In genomic region chr5:67222440-67223390, GRCm38 (mm10) we compare ENCODE assay signal across 8 mouse cellular contexts. TPM values are rescaled to one million over a fixed set of nuclear protein-coding genes. Genes with fewer than 3 reads are reported as not detected.
DNase-seq lines count a peak whose midpoint lies in the region; ATAC-seq and TF ChIP-seq lines count a peak whose summit lies in the region.

No protein-coding gene starts in this region.

- DNase-seq in ZHBTc4 (ENCODE audit: low read depth, low spot score), result peak; percentile 66
- peak; percentile 54 for DNase-seq in forebrain, postnatal 0 days
- DNase-seq in limb, embryonic 10.5 days (ENCODE audit: low spot score), result peak; percentile 76
- DNase-seq in stomach, postnatal 0 days (ENCODE audit: low spot score), result no peak
- no peak for DNase-seq in cerebellum, postnatal 14 days
- DNase-seq in left cerebral cortex, postnatal 10 days (ENCODE audit: extremely low spot score in 1 of 2, low spot score in 2 of 2), result no peak

- H3K4me2 ChIP-seq in forebrain, postnatal 0 days (ENCODE audit: low read depth), result peak overlapping the region; percentile 37
- H3K4me2 ChIP-seq in stomach, postnatal 0 days (replicated peaks; ENCODE audit: low read depth), result peak overlapping the region; percentile 42

- no peaks in the 10 kb centered on the region for H3K36me3 ChIP-seq in E14TG2a.4 (ENCODE audit: insufficient read depth, low read length)
- no peaks in the 10 kb centered on the region for H3K36me3 ChIP-seq in forebrain, postnatal 0 days (ENCODE audit: insufficient read depth)
- H3K36me3 ChIP-seq in limb, embryonic 10.5 days, result no peaks in the 10 kb centered on the region
- no peaks in the 10 kb centered on the region for H3K36me3 ChIP-seq in stomach, postnatal 0 days (ENCODE audit: control insufficient read depth, insufficient read depth, low read length)

- H3K27ac ChIP-seq in forebrain, postnatal 0 days (ENCODE audit: low read depth, low read length), result no peak overlapping the region
- H3K27ac ChIP-seq in limb, embryonic 10.5 days, result no peak overlapping the region
- no peak overlapping the region for H3K27ac ChIP-seq in stomach, postnatal 0 days (replicated peaks)

- H3K9ac ChIP-seq in forebrain, postnatal 0 days, result no peak overlapping the region
- no peak overlapping the region for H3K9ac ChIP-seq in stomach, postnatal 0 days (ENCODE audit: low read length)

- H3K9me3 ChIP-seq in E14TG2a.4 (ENCODE audit: low read length), result no peaks in the 10 kb centered on the region
- 0 out of 2 replicates have a peak, but pooled peaks cover 4% of the 10 kb centered on the region for H3K9me3 ChIP-seq in forebrain, postnatal 0 days (ENCODE audit: low read length)
- H3K9me3 ChIP-seq in limb, embryonic 10.5 days (replicated peaks), result 0 out of 2 replicates have a peak, but pooled peaks cover 3% of the 10 kb centered on the region
- no peaks in the 10 kb centered on the region for H3K9me3 ChIP-seq in stomach, postnatal 0 days (ENCODE audit: control insufficient read depth, low read length)

- TF ChIP-seq CTCF in E14TG2a.4 (conservative IDR thresholded peaks at IDR 0.05; ENCODE audit: low read length), result no peak
- TF ChIP-seq CTCF in forebrain, postnatal 0 days (IDR thresholded peaks at IDR 0.05; ENCODE audit: low read depth), result no peak
- TF ChIP-seq CTCF in stomach, postnatal 0 days (IDR thresholded peaks at IDR 0.05; ENCODE audit: low read depth), result no peak

- 2% methylated on average over 44 of the region's 44 CpGs for WGBS in forebrain, postnatal 0 days
- under 1% methylated on average over 44 of the region's 44 CpGs for WGBS in limb, embryonic 10.5 days
- WGBS in stomach, postnatal 0 days, result 2% methylated on average over 44 of the region's 44 CpGs

- H3K27me3 ChIP-seq in E14TG2a.4 (ENCODE audit: insufficient read depth, low read length), result peaks cover 89% of the 10 kb centered on the region
- H3K27me3 ChIP-seq in forebrain, postnatal 0 days (ENCODE audit: insufficient read depth, low read length), result peaks cover 84% of the 10 kb centered on the region
- H3K27me3 ChIP-seq in limb, embryonic 10.5 days (ENCODE audit: low read depth, poor library complexity, severe bottlenecking), result peaks cover 100% of the 10 kb centered on the region
- H3K27me3 ChIP-seq in stomach, postnatal 0 days (ENCODE audit: control insufficient read depth, insufficient read depth, low read length), result peaks cover 13% of the 10 kb centered on the region; the same call in 1 of the 2 replicates

- peaks cover 30% of the 10 kb centered on the region for H3K4me1 ChIP-seq in E14TG2a.4 (replicated peaks; ENCODE audit: low read depth, low read length)
- no peaks in the 10 kb centered on the region for H3K4me1 ChIP-seq in forebrain, postnatal 0 days (ENCODE audit: insufficient read depth)
- H3K4me1 ChIP-seq in limb, embryonic 10.5 days, result peaks cover 18% of the 10 kb centered on the region
- no peaks in the 10 kb centered on the region for H3K4me1 ChIP-seq in stomach, postnatal 0 days (replicated peaks; ENCODE audit: control insufficient read depth, insufficient read depth)

- no peak for ATAC-seq in forebrain, postnatal 0 days
- peak; percentile 15; the same call in 1 of the 2 replicates for ATAC-seq in stomach, postnatal 0 days (ENCODE audit: low FRiP score, low TSS enrichment)
- no peak for ATAC-seq in monocyte, adult 5-6 weeks (replicated peaks; ENCODE audit: insufficient number of reproducible peaks, low FRiP score, low TSS enrichment, poor library complexity, severe bottlenecking)

- no peak for TF ChIP-seq EP300 in stomach, postnatal 0 days (optimal IDR thresholded peaks at IDR 0.05)

- intact Hi-C loops in left cerebral cortex, postnatal 10 days (cut with DNase I), result no loop called here

- H3K4me3 ChIP-seq in E14TG2a.4 (replicated peaks; ENCODE audit: low read length), result peak overlapping the region; percentile 72
- peak overlapping the region; percentile 19; the same call in 1 of the 2 replicates for H3K4me3 ChIP-seq in forebrain, postnatal 0 days (ENCODE audit: low read depth, low read length)
- H3K4me3 ChIP-seq in limb, embryonic 10.5 days, result peak overlapping the region; percentile 45
- peak overlapping the region; percentile 26 for H3K4me3 ChIP-seq in stomach, postnatal 0 days (ENCODE audit: low read depth, low read length)

RNA-seq across cellular contexts. Expression of gene Tmem33, which starts 37.6 kb away (rescaled TPM):
- 58.7 and 73.1 TPM in 2 replicates for total RNA-seq in forebrain, postnatal 0 days (2014; rRNA removed)
- polyA plus RNA-seq in forebrain, postnatal 0 days (2015; fragmentation: Nextera tagmentation; extraction: Ambion mirVana), result 45.0 and 52.5 TPM in 2 replicates
- 99.6 and 111 TPM in 2 replicates for polyA plus RNA-seq in limb, embryonic 10.5 days (2016; fragmentation: Nextera tagmentation; extraction: Ambion mirVana)
- 98.1 and 106 TPM in 2 replicates for polyA plus RNA-seq in stomach, postnatal 0 days (2015; fragmentation: Nextera tagmentation; extraction: Ambion mirVana)
- 24.9 to 49.5 TPM (median 30.6 TPM) in 3 replicates for total RNA-seq in monocyte, adult 5-6 weeks (2017)
- total RNA-seq in left cerebral cortex, postnatal 10 days (2021), result 10 to 100 TPM; 74.9 to 81.3 TPM

Comparison
In these comparisons a context has a peak if more than half of its experiments do, and no peak if none do; other contexts are left out.
1. H3K4me3 ChIP-seq: peak in every context shown above with its lines; median percentile 72 in E14TG2a.4; 45 in limb, embryonic 10.5 days; 26 in stomach, postnatal 0 days; 19 in forebrain, postnatal 0 days.
2. DNase-seq: peak in ZHBTc4 (single experiment), forebrain, postnatal 0 days (single experiment) and limb, embryonic 10.5 days (single experiment); none in stomach, postnatal 0 days (single experiment), cerebellum, postnatal 14 days (0 of 2) and left cerebral cortex, postnatal 10 days (0 of 2).